Mouse (Mus musculus) stomach, embryonic 15.5 days (tissue): Measurements from ENCODE around the gene Ankrd40. TPM values are rescaled to one million over a fixed set of nuclear protein-coding genes. Genes with fewer than 3 reads are reported as not detected.

Experiments
- ATAC-seq: fragments of 200-750 bp; cut with Nextera tagmentation; 2 replicates; pipeline ENCODE4 v1.8.0; 2017; ENCODE audit warnings: low read depth, moderate number of reproducible peaks, moderate TSS enrichment; ENCODE audit not compliant: insufficient read depth, low FRiP score
- H3K27ac ChIP-seq: fragments of 300-500 bp; sonication (generic); 2 replicates; pipeline ENCODE4 v1.5.1; 2015; ENCODE audit warnings: mild to moderate bottlenecking, inconsistent platforms
- H3K27me3 ChIP-seq: fragments of 300-500 bp; sonication (generic); replicated peaks from 2 replicates; pipeline ENCODE4 v1.6.1; 2015; ENCODE audit warnings: inconsistent platforms
- H3K36me3 ChIP-seq: fragments of 300-500 bp; sonication (generic); 2 replicates; pipeline ENCODE4 v1.6.1; 2015; ENCODE audit warnings: inconsistent platforms
- H3K4me1 ChIP-seq: fragments of 300-500 bp; sonication (generic); 2 replicates; pipeline ENCODE4 v1.6.1; 2015; ENCODE audit warnings: inconsistent platforms
- H3K4me2 ChIP-seq: fragments of 300-500 bp; sonication (generic); 2 replicates; pipeline ENCODE4 v1.6.1; 2015; ENCODE audit warnings: mild to moderate bottlenecking, inconsistent platforms
- H3K4me3 ChIP-seq: fragments of 300-500 bp; sonication (generic); replicated peaks from 2 replicates; pipeline ENCODE4 v1.5.1; 2015; ENCODE audit warnings: inconsistent platforms
- H3K9ac ChIP-seq: fragments of 300-500 bp; sonication (generic); 2 replicates; pipeline ENCODE4 v1.6.1; 2015; ENCODE audit warnings: inconsistent platforms
- H3K9me3 ChIP-seq: fragments of 300-500 bp; sonication (generic); 2 replicates; pipeline ENCODE4 v1.6.1; 2016; ENCODE audit warnings: inconsistent platforms
- WGBS: fragments of 180-500 bp; shearing (Covaris S2); methylation state at CpG from one replicate; pipeline ENCODE4 v1.1.7; 2015; 5-methylcytosine and 5-hydroxymethylcytosine counted together
- polyA plus RNA-seq: library from polyadenylated mRNA; unstranded; fragments of >200 nt; fragmentation: Nextera tagmentation; extraction: Ambion mirVana; gene quantifications from 2 replicates; pipeline ENCODE4 v1.2.1, GENCODE M21; 2015

Ankrd40 gene
- polyA plus RNA-seq, result 24.2 and 27.3 TPM in 2 replicates

GRCm38 (mm10) chr11:94327693-94328643 is at the start of gene Ankrd40:
Gene Ankrd40 (plus strand): TSS chr11:94328001.
- H3K4me3 ChIP-seq, result peak within 1 kb of the TSS; percentile 71
- under 1% methylated on average over 66 of the region's 78 CpGs for WGBS
- peaks cover 22% of the 10 kb centered on the region for H3K4me1 ChIP-seq
- no peaks in the 10 kb centered on the region for H3K27me3 ChIP-seq
- H3K4me2 ChIP-seq, result peak within 1 kb of the TSS; percentile 69
- H3K9ac ChIP-seq, result peak within 1 kb of the TSS; percentile 84
- H3K27ac ChIP-seq, result peak within 1 kb of the TSS; percentile 98
- H3K36me3 ChIP-seq, result no peaks in the 10 kb centered on the region
- no peaks in the 10 kb centered on the region for H3K9me3 ChIP-seq
- peak; percentile 87 for ATAC-seq

DNA sequence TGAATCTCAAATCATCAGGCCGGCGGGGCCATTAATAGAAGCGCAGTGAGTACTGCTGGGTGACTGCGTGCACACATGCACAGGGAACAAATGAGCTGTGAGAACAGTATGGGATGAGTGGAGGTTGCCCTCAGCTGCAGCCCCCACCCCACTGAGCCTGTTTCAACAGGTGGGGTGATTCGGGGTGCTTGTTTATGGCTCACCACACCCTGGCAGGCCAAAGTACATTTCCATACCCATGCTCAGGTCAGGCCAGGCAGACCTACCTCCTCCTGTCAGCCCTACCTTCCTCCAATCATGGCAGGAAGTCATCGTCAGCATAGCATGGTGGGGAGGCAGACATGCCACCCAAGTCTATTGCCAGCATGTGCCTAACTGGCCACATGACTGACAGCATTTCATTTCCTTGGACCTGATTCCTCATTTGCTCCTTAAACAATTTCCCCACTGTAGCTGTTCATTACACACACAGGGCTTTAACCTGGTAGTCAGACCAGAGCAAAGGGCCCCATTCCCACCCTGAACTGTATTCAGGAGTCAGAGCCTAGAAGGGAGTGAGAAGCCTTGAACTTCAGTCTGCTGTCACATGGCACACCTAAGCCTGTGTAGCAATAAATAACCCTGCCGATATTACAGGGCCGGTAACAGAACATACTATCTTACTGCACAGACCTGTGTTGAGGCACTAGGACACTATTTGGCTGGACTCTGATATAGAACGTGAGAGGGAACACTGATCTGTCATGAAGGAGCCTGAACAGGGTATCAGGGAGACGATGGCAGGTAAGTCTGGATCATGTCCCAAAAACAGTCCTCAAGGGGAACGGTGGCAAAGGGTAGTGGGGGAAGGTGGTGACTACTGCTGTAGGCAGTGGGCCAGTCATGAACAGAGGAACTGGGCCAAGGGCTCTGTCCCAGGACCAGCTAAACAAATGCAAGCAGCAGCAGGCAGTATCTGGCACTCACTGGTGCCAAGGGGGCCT is 46.3 kb upstream of the Ankrd40 start, which contains the start of gene Gm21885:
Gene Gm21885, plus strand, starts transcription at position 675 of the 983 bp plus-strand sequence.
- Histone ChIP-seq H3K4me3 (no peak within 1 kb of the TSS), H3K27ac (peak within 1 kb of the TSS; percentile 67)

DNA sequence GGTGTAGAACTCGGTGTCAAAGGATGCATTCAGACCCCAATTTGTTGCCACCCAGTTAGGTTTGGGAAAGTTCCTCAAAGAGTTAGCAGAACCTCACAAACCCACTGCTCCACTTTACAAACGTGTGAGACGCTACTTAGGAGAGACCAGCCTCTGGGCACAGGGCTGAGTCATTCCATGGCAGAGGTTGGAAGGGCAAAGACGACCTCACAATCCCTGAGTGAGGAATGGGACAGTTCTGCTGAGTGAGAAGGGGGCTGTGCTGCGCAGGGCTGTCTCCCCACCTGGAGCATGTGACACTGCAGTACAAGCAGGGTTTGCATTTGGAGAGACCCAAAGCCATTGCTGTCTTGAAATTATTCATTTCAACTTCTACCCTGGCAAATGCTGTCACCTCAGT is 45.5 kb upstream of the Ankrd40 start:
- H3K4me1 ChIP-seq, result peaks cover 3% of the 10 kb centered on the region; the same call in 1 of the 2 replicates
- peak overlapping the region; percentile 67; the same call in 1 of the 2 replicates for H3K27ac ChIP-seq
- H3K27me3 ChIP-seq, result no peaks in the 10 kb centered on the region
- no peak overlapping the region for H3K4me2 ChIP-seq
- H3K4me3 ChIP-seq, result no peak overlapping the region
- H3K9me3 ChIP-seq, result no peaks in the 10 kb centered on the region
- H3K9ac ChIP-seq, result no peak overlapping the region
- peaks cover 24% of the 10 kb centered on the region for H3K36me3 ChIP-seq
- WGBS, result 62% methylated on average over 5 of the region's 5 CpGs
- ATAC-seq, result no peak

More for the DNA sequence above, 46.3 kb upstream of the Ankrd40 start, which contains the start of gene Gm21885:
- no peaks in the 10 kb centered on the region for H3K9me3 ChIP-seq
- WGBS, result 70% methylated on average over 11 of the region's 11 CpGs
- H3K4me2 ChIP-seq, result no peak within 1 kb of the TSS
- ATAC-seq, result peak; percentile 23
- peaks cover 7% of the 10 kb centered on the region; the same call in 1 of the 2 replicates for H3K4me1 ChIP-seq
- no peaks in the 10 kb centered on the region for H3K27me3 ChIP-seq
- peaks cover 16% of the 10 kb centered on the region; the same call in 1 of the 2 replicates for H3K36me3 ChIP-seq
- H3K9ac ChIP-seq, result no peak within 1 kb of the TSS

- Histone ChIP-seq H3K27ac (no peak overlapping the region), H3K4me1 (peaks cover 3% of the 10 kb centered on the region; the same call in 1 of the 2 replicates), H3K36me3 (peaks cover 33% of the 10 kb centered on the region), H3K4me2 (no peak overlapping the region), H3K4me3 (no peak overlapping the region), H3K9ac (no peak overlapping the region), H3K27me3 (no peaks in the 10 kb centered on the region), H3K9me3 (no peaks in the 10 kb centered on the region)
- WGBS, result 88% methylated on average over 6 of the region's 6 CpGs
- ATAC-seq, result no peak
Measured at GRCm38 (mm10) chr11:94283536-94284099, 44.2 kb upstream of the Ankrd40 start.

DNA sequence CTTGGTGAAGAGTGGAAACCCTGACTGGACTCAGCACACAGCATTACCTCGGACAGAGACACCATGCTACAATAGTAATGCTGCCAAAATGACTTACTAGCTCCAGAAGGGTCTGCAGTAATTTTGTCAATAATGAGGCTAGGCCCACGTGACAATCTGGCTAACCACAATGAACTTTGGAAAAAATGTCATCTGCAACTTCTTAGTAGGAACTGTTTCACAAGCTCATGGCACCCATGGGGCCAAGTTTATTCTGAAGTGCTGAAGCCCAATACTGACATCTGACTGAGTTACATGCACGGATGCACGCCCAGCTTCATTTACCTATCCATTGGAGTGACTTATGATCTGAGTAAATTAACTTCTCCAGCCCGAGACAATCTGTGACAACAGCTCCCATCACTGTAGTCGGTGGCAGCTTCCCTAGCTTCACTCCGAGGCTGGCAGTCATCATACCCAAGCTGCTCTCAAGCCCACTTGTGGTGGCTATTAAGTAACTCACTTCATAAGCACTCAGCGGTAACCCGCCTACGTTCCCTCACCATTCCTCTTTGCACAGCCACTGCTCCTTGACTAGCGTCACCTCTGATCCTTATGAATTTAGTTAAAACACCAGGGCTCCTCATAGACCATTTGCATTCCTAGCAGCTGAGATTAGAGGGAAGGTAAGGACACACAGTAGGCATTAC is 41.8 kb upstream of the Ankrd40 start:
- Histone ChIP-seq H3K27ac (no peak overlapping the region), H3K9ac (no peak overlapping the region), H3K27me3 (no peaks in the 10 kb centered on the region), H3K4me2 (no peak overlapping the region), H3K4me1 (peaks cover 3% of the 10 kb centered on the region; the same call in 1 of the 2 replicates), H3K4me3 (no peak overlapping the region), H3K36me3 (peaks cover 51% of the 10 kb centered on the region), H3K9me3 (no peaks in the 10 kb centered on the region)
- ATAC-seq, result no peak
- 89% methylated on average over 11 of the region's 11 CpGs for WGBS

- WGBS, result 84% methylated on average over 5 of the region's 5 CpGs
- no peaks in the 10 kb centered on the region for H3K4me1 ChIP-seq
- H3K27ac ChIP-seq, result no peak overlapping the region
- H3K9ac ChIP-seq, result no peak overlapping the region
- H3K36me3 ChIP-seq, result peaks cover 56% of the 10 kb centered on the region
- no peak for ATAC-seq
- no peak overlapping the region for H3K4me3 ChIP-seq
- H3K9me3 ChIP-seq, result no peaks in the 10 kb centered on the region
- H3K4me2 ChIP-seq, result no peak overlapping the region
- no peaks in the 10 kb centered on the region for H3K27me3 ChIP-seq
Measured at GRCm38 (mm10) chr11:94287105-94287504, 40.7 kb upstream of the Ankrd40 start.

- peaks cover 65% of the 10 kb centered on the region for H3K36me3 ChIP-seq
- H3K4me1 ChIP-seq, result no peaks in the 10 kb centered on the region
- ATAC-seq, result peak; percentile 87; the same call in 1 of the 2 replicates
- H3K4me2 ChIP-seq, result no peak overlapping the region
- 87% methylated on average over 10 of the region's 10 CpGs for WGBS
- no peak overlapping the region for H3K4me3 ChIP-seq
- no peak overlapping the region for H3K27ac ChIP-seq
- H3K27me3 ChIP-seq, result no peaks in the 10 kb centered on the region
- H3K9me3 ChIP-seq, result no peaks in the 10 kb centered on the region
- no peak overlapping the region for H3K9ac ChIP-seq
Measured at GRCm38 (mm10) chr11:94290062-94290740, 37.6 kb upstream of the Ankrd40 start.

- Histone ChIP-seq H3K27me3 (no peaks in the 10 kb centered on the region), H3K4me1 (no peaks in the 10 kb centered on the region), H3K4me3 (no peak overlapping the region), H3K36me3 (peaks cover 61% of the 10 kb centered on the region), H3K27ac (no peak overlapping the region), H3K4me2 (no peak overlapping the region), H3K9me3 (no peaks in the 10 kb centered on the region), H3K9ac (no peak overlapping the region)
- ATAC-seq, result no peak
- 87% methylated on average over 9 of the region's 9 CpGs for WGBS
Measured at GRCm38 (mm10) chr11:94294996-94295845, 32.6 kb upstream of the Ankrd40 start.

- Histone ChIP-seq H3K27me3 (no peaks in the 10 kb centered on the region), H3K9ac (no peak overlapping the region), H3K4me2 (no peak overlapping the region), H3K27ac (no peak overlapping the region), H3K4me1 (peaks cover 32% of the 10 kb centered on the region), H3K36me3 (no peaks in the 10 kb centered on the region), H3K4me3 (no peak overlapping the region), H3K9me3 (no peaks in the 10 kb centered on the region)
- WGBS, result 76% methylated on average over 1 of the region's 1 CpGs
- no peak for ATAC-seq
Measured at GRCm38 (mm10) chr11:94312733-94313132, 15.1 kb upstream of the Ankrd40 start.
